Mouse (Mus musculus) spleen, adult 12 weeks (tissue): ENCODE data around the gene Cdc34b.

ENCODE experiments used
- DNase-seq: peaks from one replicate; pipeline ENCODE4 v3.0.0; 2022; ENCODE audit warnings: low spot score

Gene Cdc34b

DNA sequence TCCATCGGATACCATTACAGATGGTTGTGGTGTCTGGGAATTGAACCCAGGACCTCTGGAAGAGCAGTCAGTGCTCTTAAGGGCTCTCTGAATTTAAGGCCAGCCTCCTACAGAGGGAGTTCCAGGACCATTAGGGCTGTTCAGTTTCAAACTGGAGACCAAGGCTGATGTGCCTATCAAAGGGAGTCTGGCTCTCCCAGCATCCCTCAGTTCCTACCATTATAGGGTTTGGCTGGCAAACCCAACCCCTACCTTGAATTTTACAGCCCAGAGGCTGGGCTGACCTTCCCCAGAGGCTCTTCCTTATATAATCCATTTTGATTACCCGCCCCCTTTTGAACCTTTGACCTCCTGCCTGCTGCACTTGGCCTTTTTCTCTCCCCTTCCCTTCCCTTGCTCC lies 5.8 kb upstream of the Cdc34b start:
- no peak for DNase-seq

DNA sequence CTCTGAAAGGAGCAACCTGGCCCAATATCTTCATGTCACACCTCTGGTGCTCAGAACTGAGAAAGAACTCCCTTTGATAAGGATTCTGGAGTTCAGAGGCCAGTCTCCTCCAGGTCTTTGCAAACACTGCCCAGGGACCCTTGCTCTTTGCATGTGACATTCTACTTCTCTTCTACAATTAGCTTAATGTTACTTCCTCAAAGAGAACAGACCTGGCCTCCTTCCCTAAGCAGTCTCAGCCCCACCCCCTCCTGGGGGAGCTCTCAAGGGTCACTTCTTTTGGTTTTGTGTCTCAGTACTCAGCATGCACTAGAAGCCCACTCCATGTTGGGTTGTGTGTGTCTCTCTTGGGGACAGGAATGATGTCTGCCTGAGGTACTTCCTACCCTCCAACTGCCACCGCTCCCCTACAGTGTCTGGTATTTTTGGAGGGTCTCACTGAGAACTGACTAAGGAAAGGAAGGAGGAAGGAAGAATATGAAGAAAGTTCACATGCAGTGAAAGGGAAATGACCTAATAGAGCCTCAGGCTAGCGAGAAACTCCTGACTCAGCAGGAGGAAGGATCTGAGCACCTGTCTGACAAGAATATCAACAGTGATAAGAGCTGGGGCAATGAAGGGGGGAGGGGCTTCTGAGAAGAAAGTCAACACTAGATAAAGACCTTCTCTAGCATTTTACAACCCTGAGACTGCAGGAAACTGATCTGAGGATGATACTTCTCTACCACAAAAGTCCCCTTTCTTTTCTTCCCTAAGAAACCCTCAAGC lies 11.5 kb downstream of the Cdc34b start:
- DNase-seq = no peak

DNA sequence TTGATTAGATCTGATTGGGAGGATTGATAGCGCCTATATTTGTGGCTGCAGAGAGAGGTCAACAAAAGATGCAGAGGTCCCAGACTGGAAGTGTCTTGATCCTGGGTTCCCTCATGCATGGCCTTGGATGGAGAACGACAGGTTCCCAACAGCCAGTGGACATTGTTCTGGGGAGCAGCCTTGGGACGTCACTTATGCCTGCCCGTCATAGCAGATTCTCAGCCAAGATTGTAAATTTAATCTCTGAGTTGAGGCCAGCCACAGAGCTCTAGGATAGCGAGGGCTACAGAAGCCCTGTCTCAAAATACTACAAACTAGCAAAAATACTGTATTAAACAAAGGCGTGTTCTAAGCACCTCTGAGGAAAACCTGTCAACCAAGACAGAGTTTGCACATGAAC lies 18.3 kb downstream of the Cdc34b start:
- no peak for DNase-seq

DNA sequence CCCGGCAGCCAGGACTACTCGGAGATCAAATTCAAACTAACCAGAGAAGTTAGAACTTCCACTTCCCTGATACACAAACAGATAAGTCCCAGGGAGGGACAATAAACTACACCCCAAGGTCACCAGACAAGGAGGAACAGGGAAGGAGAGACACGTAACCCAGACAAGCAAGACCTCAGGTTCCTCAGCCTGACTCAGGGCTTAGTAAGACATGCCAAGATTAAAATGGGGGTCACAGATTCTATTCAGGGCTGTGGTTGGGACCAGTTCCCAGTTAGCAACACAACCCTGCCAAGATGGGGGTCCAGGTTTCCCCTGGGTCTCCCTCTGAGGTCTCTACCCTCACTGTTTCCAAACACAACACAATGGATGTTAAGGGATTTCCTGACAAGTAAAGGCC lies 18.8 kb downstream of the Cdc34b start:
- no peak for DNase-seq

GRCm38 (mm10) chr11:94760799-94761198 lies 19.2 kb downstream of the Cdc34b start:
- no peak for DNase-seq

DNA sequence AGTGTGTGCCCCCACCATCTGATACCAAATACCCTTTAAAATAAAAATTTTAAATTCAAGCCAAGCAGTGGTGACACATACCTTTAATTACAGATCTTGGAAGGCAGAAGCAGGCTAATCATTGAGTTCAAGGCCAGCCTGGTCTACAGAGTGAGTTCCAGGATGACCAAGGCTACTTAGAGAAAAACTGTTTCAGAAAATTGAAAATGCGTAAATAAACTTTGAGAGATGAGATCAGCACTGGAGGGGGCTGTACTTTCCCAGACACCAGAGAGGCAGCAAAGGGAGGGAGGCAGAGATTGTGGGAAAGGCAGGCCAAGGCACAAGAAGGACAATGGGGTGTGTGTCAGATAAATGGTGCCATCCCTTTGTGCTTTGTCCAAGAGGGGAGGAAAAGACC lies 20.7 kb downstream of the Cdc34b start:
- no peak for DNase-seq

DNA sequence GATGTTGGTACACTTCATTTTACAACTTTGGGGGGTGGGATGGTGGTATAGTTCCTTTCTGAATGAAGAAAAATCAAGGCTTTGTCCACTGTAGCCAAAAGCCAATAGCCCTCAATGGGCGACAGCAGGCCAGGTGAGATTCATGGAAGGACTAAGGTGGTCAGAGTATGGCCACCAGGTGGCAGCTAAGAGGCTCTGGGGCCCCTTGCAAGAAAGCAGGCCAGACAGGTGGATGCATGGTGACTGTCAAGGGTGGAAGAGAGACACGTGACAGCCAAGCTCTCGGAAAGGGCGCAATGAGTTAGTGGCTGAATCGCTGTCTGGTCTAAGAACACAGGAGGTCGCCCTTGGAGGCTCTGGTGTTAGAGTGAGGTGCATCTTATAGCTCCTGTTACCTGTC lies 21.2 kb downstream of the Cdc34b start:
- no peak for DNase-seq

GRCm38 (mm10) chr11:94767241-94767640 lies 25.7 kb downstream of the Cdc34b start:
- no peak for DNase-seq

DNA sequence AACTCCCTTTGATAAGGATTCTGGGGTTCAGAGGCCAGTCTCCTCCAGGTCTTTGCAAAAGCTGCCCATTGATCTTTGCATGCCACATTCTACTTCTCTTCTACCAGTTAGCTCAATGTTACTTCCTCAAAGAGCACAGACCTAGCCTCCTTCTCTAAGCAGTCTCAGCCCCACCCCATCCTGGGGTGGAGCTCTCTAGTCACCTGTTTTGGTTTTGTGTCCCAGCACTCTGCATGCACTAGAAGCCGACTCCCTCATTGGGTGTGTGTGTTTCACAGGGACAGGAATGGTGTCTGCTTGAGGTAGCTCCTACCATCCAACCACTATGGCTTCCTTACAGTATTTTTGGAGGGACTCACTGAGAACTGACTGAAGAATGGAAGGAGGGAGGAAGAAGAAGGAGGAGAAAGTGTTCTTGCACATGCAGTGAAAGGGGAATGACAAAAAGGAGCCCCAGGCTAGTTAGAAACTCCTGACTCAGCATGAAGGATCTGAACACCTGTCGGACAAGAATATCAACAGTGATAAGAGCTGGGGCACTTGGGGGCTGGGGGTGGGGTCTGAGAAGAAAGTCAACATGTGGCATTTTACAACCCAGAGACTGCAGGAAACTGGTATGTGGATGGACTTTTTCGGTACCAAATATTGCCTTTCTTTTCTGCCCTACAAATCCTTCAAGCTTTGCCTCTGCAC lies 30.9 kb downstream of the Cdc34b start:
- DNase-seq = no peak

DNA sequence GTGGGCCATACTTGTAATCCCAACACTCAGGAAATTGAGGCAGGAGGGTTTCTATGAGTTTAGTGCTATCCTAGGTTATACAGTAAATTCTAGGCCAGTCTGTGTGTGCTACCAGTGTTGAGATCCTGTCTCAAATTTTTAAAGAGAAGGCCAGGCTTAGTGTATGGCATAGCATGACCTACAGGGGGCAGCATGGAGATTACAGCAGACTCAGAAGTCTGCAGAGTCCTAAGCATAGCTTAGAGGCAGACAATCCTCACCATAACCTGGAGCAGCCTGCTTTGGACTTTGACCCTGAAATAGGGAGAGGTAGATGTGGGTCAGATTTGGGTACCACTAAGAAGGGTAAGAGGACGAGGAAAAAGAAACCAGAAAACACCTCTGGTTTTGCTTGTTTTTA lies 32.3 kb downstream of the Cdc34b start:
- DNase-seq = no peak

DNA sequence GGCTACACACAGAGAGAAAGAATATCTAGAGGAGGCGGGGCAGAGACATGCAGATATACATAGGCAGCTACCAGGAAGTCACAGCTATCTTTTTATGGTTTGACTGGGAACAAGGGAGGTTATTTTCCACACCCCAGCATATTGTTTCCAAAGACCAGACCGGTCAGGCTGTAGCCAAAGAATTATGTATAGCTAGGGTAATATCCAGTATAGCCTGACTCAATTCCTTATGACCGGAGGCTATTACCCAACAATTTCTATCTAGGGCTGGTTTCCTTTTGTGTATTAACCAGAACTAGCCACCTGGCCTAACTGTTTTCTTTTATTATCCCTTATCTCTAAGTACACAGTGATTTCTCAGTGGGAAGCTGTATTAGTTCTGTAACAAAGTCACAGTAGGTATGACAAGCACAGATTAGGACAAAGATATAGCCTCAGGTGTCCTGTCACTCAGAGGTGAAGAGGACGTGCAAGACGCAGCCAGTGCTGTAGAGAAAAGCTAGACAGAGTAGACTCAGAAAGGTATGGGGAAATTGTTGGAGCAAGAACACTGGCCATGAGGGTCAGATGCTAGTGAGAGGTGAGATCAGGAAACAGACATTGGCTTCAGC lies 33.4 kb downstream of the Cdc34b start:
- no peak for DNase-seq

DNA sequence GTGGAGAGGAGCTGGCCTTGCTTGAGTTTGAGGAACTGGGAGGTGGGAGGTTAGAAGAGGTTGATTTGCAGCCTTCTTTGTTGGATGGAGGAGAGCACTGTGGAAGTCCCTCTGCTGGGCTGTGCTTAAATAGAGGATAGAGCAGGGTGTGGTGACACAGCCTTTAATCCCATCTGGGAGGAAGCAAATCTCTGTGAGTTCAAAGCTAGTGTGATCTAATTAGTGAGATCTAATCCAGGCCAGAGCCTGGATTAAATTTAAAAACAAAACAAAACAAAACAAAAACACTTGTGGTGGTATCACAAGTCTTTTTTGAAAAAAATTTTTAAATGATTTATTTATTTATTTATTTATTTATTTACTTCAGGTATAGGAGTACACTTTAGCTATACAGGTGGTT lies 41.0 kb downstream of the Cdc34b start, which contains the start of gene Tmem92:
TSS of gene Tmem92 (minus strand) at position 101 of the 400 bp plus-strand sequence.
- no peak for DNase-seq

DNA sequence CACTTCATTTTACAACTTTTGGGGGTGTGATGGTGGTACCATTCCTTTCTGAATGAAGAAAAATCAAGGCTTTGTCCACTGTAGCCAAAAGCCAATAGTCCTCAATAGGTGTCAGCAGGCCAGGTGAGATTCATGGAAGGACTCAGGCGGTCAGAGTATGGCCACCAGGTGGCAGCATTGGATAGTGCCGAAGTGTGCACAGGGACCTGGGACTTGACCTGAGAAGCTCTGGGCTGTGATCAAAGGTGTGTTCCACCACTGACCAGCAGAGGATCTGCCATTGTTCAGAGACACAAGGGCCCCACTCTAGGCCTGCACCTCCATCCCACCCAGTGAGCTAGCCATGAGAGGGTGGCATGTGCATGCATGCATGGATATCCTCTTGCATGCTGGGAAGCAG lies 43.7 kb downstream of the Cdc34b start:
- DNase-seq = peak; percentile 19

DNA sequence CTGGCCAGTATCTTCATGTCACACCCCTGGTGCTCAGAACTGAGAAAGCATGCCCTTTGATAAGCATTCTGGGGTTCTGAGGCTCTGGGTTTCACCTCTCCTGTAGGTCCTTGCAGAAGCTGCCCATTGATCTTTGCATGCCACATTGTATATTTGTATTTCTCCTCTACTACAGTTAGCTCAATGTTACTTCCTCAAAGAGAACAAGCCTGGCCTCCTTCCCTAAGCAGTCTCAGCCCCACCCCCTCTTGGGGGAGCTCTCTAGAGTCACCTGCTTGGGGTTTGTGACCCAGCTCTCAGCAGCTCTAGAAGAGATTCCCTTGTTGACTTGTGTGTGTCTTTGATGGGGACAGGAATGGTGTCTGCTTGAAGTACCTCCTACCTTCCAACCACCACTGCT lies 50.1 kb downstream of the Cdc34b start:
- no peak for DNase-seq
